Mouse (Mus musculus): ENCODE measurements around the gene Psmb6.
"Not testable (repeated sequence)": the region's sequence is repeated elsewhere in the genome, so short reads cannot be mapped to it uniquely, and the experiment has no call there.

Psmb6 gene

DNA sequence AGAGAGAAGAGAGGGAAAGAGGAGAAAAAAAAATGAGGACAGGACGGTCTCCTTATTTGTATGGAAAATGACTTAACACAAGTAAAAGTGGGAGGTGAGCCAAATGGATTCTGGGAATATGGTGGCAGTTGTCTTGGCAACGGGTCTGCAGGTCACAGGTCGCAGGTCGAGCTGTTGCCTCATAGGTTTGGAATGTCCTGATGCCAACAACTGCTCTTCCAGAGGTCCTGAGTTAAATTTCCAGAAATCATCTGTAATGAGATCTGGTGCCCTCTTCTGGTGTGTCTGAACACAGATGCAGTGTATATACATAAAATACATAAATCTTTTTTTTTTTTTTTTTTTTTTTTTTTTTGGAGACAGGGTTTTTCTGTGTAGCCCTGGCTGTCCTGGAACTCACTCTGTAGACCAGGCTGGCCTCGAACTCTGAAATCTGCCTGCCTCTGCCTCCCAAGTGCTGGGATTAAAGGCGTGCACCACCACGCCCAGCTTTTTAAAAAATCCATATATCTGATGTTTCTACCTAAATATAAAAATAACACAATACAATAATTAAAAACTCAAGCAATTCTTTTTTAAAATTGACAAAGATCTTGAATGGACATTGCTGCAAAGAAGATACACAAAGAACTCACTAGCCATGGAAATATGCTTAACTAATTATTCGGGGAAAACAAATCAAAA is 1.7 kb upstream of the Psmb6 start:
- DNase-seq = not testable (repeated sequence)

DNA sequence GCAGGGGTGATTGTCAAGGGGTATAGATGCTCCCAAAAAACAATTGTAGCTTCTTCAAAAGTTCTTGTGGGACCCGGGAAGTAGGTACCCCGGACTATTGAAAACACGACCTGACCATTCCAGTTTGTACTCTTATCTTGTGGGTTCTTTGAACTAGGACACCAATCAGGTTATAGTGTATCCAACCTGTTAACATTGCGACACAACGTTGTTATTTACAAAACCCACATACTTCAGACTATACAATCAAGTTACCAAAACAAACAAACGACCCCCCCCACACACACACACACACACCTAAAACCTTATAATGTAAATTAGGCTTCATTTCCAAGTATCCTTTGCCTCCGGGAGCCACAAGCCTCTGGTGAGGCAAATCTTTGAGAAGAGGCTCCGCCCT is 385 bp upstream of the Psmb6 start:
- DNase-seq = no peak

DNA sequence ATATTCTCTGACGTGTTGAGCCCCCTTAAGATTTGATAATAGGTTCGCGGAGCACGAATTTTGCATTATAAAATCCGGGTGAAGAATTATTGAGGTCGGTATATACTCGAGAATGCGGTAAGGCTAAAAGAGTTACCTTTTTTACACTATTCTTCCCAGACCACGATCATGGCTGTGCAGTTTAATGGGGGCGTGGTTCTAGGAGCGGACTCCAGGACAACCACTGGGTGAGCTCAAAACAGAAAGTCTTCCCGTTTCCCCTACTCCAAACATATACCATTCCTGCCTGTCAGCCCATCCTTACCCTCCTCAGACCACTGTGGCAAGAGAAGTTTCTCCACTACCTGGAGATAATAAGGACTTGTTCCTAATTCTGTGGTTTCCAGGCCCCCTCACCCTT is 559 bp downstream of the Psmb6 start:
- DNase-seq = no peak

DNA sequence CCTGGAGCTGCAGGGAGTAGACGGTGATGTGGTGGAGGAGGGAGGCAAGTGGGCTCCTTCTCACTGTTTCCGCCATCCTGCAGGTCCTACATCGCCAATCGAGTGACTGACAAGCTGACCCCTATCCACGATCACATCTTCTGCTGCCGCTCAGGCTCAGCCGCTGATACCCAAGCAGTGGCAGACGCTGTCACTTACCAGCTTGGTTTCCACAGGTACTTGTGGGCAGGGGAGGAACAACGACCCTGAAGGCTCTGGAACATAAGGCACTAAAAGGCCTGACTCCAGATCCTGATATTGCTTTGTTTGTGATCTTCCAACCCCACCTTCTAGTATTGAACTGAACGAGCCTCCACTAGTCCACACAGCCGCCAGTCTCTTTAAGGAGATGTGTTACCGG is 1.0 kb downstream of the Psmb6 start:
- DNase-seq = no peak

DNA sequence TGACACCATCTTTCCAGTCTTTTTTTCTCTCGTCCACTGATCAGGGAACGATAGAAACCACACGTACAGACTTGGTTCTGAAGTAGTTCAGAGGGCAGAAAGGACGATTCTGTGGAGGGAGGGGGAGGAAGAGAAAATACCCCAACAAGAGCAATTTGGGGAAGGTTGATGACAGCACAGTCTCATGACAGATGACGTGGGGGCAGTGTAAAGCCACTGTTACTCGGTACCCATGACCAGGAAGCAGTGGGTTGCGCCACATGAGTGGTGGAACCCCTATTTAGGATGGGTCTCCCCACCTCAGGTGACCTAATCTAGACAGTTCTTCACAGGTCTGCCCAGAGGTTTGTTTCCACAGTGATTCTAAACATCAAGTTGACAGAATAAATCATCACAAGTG is 3.4 kb downstream of the Psmb6 start:
- no peak for DNase-seq

DNA sequence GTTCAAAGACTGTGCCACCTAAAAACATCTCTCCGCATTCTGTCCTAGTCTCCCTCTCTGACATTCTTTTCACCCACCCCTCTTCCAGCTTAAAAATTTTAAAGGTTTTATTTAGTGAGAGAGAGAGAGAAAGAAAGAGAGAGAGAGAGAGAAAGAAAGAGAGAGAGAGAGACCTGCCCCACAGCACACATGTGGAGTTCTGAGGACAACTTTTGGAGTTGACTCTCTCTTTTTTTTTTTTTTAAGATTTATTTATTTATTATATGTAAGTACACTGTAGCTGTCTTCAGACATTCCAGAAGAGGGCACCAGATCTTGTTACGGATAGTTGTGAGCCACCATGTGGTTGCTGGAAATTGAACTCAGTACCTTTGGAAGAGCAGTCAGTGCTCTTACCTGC is 5.9 kb downstream of the Psmb6 start:
- not testable (repeated sequence) for DNase-seq

DNA sequence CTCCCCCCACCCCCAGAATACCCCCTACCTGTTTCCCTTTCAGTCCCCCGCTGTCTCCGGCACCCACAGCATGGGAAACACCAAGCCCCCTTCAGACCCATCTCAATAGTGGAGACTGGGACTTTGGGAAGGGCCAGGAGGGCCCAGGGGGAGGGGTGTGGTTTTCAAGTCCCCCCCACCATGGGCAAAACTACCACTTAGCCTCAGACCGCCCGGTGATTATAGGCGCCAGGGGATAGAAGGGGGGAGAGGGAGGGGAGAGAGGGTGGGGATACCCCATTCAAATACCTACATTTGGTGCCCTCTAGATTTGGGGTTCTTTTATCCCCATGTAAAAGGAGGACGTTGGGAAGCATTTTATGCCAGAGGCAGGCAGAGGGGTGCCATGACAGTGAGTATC is 7.7 kb downstream of the Psmb6 start, which contains the start of gene Gm40193:
Gm40193 (minus strand) TSS at position 101 of the 400 bp plus-strand sequence.
- no peak for DNase-seq

DNA sequence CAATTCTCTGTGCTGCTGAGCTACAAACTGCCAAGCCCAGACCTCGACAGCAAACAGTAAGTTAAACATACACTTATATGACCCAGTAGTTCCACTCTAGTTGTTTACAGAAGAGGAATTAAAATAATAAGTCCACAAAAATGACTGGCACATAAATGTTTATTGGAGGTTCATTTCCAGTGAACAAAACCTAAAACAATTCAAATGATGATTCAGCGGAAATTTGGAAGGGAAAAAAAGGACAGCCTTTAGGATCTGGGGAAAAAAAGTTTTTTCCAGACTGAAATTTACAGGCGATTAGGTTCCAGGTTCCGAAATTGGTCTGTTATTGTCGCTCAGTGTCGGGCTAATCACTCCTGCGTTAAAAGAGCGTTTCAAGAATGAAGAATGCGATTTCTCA is 14.3 kb downstream of the Psmb6 start:
- no peak for DNase-seq

DNA sequence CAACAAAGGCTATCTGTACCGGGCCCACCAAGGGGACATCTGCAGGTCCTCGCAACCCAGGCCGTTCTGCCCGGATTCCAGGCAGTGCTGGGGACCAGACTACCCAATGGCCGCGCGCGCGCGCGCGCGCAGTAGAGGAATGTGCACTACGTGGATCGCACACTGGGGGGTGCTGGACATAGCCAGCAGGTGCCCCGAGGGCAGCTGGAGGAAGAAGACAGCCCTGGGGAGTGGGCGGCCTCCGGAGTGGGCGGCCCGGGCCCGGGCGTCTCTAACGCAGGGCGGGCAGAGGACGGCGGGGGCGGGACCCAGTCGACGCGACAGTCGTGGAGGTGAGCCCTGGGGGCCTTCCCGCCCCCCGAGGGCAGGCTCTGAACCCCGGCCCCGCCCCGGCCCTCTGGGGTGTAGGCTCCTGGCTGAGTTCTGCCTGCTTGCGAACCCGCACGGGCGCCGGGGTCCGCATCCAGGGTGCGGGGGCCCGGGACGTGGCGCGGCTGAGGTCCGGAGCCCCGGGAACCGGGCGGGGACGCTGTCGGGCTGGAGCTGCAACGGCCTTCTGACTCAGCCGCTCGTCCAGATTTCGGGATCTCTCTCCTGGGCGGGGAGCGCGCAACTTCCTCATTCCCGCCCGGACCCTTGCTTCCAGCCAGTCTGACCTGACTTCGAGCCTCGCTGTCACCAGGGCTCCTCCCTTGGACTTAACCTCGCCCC is 14.9 kb downstream of the Psmb6 start, which contains the start of gene Pld2:
Pld2 (plus strand) TSS at position 188 of the 711 bp plus-strand sequence.
- DNase-seq = peak; percentile 95

DNA sequence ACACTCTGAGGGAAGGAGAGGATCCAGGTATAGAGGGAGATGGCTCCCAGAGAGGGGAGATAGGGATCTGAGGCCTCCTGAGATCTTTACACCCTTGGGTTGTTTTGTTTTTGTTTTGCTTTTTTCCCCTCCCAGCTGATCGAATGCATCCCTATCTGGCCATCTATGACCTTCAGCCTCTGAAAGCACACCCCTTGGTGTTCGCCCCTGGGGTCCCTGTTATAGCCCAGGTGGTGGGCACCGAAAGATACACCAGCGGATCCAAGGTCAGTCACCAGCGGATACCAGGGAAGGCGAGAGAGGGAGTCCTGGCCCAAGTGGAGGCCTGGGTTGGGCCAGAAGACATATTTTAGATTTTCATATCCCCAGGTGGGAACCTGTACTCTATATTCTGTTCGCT is 15.8 kb downstream of the Psmb6 start:
- DNase-seq = no peak

DNA sequence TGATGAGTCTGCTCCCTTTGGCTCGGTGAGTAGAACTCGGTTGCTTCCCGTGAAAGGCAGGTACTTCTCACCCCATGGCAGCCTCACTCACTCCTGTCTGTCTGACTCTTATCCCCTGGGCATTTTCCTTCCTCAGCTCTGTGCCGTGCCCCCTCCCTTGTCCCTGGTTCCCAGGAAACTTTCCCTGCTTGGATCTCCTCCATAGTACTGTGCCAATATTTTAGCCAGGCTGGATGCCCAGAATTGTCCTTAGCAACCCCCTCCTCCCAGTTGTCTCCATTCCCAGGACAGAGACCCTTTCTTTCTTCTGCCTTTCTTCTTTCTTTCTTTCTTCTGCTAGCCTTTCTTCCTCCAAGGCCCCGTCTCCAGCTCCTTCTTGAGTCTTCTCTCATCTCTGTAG is 16.2 kb downstream of the Psmb6 start:
- no peak for DNase-seq

DNA sequence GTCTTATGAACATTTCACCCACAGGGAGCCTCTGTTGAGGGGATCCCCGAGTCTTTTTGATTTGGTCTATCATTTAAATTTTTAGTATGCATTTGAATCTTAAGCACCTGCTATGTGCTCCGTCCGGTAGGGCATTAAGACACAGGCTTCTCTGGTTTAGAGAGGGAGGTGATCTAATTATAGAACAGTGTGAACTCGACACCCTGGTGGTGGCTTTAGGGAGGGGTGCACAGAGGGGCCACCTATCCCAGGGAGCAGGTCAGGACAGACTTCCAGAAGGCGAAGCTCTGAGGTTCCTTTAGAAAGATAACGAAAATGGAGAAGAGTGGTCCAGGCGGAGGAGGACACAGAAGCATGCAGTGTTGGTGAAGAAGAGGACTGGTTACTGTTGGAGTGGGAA is 19.3 kb downstream of the Psmb6 start:
- DNase-seq = no peak

DNA sequence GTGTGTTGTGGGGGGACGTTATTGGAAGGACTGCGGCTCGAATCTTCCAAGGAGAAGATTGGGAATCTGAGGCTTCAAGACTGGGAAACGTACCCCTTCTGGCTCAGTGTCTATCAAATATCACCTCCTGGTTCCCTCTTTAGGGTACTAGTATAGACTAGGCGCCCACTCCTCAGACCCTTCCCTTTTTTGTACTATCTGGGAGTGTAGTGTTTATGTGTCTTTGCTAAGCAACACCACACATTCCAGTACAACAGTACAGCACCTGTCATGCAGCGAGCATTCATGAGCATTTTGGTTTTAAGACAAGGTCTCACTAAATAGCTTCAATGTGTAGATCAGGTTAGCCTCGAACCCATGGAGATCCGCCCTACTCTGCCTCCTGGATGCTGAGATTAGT is 26.4 kb downstream of the Psmb6 start:
- DNase-seq = no peak

DNA sequence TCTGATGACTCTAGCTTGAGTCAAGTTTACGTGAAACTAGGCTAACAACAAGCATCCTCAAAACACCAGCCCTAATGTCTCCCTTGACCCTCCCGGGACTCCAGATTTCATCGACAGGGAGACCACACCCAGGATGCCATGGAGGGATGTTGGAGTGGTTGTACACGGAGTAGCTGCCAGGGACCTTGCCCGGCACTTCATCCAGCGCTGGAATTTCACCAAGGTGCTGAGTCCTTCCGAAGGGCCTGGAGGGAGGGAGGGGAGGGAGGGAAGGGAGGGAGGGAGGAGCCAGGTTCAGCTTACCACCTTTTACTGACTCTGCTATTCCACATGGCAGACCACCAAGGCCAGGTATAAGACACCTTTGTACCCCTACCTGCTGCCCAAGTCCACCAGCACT is 28.8 kb downstream of the Psmb6 start:
- DNase-seq = no peak

DNA sequence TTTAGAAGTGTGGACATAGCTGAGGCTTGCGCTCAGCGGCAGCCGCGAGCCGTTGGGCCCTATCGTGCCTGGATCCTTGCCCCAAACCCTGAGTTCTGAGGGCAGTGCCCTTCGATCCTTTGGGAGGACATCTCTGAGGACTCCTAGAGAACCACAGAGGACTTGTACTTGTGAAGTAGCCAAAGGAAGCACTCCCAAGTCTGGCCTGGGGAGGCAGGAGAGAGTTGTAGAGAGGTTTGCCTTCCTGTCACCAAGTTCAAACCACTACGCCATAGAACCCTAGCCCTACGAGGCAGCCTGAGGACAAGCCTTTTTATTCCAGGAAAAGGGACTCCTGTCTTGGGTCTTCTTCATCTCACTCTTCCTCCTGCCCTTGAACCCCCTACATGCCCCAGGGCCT is 32.4 kb downstream of the Psmb6 start:
- no peak for DNase-seq

DNA sequence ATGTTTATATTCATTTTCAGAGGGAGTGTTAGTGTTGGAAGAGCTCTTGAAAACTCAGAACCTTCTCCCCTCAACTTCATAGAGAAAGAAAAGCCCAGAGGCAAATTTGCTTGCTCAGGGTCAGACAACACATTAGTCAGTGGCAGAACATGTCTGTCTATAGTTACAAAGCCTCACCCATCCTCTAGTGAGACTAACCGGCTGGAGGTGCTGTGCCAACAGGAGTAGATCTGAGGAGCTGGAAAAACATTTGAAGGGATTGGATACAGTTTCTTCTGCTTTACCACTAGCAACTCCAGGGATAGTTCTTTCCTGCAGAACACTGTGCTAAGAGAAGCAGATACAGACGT is 36.7 kb downstream of the Psmb6 start:
- DNase-seq = no peak

DNA sequence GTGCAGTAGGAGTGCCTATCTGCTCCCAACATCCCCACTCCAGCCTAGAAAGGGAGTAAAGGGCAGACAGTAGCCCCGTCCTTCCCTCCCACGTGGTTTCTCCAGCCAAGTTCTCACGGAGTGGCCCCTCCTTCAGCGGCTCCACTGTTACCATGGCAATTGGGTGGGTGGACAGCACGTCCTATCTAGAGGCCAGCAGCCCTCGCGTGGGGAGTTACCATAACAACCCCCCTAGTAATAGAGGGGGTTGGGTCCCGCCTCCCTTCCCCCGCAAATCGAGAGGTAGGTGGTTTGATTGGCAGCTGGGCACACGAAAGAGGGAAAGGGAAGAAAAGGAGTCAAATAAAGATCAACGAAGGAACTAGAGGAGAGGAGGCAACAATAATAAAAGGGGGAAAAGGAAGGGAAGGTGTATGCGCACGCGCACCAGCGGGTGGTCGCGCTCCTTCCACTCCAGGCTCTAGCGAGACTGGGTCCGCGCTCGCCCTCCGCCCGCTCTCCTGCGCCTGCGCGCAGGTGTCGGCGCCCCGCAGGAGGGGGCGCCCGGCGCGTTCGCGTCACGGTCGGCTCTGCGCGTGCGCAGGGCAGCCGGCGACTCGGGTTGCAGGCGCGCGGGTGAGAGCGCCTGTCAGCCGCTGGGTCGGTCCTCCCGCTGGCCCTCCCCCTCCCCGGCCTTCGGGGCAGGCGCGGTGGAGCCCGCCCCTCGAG is 37.3 kb downstream of the Psmb6 start, which contains the start of gene Mink1:
Mink1 (plus strand) TSS at position 595 of the 708 bp plus-strand sequence.
- peak; percentile 95 for DNase-seq

DNA sequence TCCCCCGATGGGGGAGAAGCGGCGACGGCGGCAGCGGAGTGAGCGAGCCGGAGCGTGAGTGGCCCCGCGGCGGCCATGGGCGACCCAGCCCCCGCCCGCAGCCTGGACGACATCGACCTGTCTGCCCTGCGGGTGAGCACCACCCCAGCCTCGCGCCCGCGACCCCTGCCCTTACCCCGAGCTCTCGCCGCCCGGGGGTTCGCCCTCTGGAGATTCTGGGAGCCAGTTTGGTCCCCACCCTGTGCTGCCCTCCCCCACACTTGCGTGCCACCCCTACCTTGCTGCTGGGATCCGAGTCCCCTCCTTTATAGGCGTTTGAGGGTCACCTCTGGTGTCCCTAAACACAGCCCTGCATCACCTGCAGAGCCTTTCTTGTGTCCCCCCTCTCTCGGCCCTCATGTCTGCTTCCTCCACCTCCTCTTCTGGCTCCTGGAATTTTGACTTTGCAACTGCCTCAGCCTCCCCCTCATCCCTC is 37.9 kb downstream of the Psmb6 start:
- DNase-seq = no peak

DNA sequence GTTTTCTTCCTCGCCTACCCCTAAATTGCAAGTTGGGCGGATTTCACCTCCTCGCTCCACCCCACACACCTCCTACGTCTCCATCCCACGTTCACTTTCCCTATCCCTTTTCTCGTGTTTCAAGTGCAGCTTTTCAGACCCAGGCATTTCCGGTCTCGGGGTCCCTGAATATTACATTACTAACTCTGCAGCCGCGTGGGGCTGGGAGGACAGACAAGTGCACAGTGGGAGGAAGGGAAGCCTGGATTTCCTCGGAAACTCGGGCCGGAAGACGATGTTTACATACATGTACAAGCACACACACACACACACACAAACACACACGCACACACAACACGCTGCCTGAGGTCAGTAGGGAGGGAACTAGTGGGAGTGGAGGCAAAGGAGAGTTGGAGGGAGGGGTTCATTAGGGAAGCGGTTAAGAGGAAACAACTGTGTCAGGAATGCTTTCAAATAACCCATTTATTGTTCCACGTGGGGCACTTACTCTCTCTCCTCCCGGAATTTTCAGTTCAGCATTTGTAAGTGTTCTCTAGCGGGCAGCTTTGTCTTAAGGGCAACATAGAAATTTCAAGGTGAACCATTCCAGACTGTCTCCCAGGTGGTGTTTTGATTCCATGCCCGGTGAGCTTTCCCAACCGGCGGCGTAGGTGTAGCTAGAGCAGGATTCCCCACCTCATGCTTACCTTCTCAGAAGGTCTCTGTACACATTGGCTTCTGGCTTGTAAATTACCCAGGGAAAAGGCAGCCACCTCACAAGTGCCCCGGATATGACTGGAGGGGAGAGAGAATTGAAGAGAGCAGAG is 38.5 kb downstream of the Psmb6 start:
- DNase-seq = peak; percentile 66

DNA sequence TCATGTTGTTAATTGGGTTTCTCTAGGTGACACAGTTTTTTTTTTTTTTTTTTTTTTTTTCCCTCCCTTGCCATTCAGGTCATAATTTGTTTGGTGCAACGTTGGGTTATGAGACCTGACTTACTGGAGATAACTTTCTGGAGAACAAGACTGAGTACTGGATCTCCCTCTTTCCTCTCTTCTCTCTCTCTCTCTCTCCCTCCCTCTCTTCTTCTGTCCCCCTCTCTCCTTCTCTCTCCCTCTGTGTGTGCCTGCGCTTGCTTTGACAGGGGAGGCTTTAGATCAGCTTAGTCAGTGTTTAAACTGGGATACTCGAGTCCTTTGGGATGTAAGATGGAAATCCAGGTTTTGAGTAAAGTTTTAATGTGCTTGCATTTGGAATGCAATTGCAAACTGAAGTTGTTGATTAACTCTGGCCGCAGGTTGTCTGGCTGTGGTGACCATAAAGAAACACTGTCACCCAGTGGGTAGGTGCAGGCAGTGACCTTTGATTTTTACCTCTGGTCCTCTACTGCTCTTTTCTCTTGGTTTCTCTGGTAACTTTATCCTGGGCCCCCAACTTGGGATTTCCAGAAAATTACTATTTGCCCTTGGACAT is 39.2 kb downstream of the Psmb6 start:
- DNase-seq = peak; percentile 76

DNA sequence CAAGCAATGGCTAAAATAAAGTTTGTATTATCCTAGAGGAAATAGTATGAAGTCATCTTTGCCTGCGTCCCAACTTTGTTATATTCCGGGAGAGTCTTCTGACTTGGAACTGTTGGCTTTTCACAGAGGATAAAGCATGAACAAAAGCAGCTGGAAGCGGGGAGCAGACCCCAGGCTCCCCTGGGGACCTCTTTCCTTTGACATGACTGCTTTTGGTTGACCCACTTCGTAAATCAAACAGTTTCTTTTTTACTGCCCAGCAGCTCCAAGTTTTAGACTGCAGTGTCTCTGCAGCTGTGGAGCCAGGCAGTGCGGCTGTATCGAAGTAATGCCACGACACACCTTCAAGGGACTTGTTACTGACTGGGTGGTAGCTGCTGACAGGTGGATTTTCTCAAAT is 41.4 kb downstream of the Psmb6 start:
- peak; percentile 37 for DNase-seq

DNA sequence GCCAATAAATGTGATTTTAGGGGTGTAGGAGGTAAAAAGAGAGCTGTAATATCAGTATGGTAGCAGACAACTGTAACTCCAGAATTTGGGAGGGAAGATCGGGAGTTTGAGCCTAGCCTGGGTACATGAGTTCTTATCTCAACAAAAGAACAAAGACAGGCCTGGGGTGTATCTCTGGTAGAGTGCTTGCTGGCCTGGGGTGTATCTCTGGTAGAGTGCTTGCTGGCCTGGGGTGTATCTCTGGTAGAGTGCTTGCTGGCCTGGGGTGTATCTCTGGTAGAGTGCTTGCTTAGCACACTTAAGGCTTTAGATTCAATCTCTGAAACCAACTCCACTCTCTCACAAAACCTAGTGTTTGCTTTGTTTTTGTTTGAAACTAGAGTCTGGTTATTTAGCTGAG is 45.4 kb downstream of the Psmb6 start:
- not testable (repeated sequence) for DNase-seq

DNA sequence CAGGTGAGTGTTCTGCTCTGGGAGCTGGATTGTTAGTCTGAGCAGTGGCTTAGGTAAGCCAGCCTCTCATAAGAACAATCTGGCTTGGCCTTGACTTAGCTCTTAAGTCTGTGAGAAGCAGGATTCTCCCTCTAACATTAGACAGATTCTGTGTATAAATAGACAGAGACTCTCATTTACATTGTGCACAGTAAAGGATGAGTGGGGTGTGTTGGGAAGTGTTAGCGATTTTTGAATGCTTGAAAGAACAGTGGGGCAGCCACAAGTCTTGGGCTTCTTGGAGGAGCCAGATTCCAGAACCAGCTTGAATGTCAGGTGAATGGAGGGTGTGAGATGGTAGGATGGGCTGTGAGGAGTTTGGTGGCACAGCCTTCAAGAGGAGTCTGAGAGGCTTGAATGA is 46.5 kb downstream of the Psmb6 start:
- DNase-seq = no peak
